Mouse (Mus musculus): ENCODE results near the gene Xpa.
"Not testable (repeated sequence)": the region's sequence is repeated elsewhere in the genome, so short reads cannot be mapped to it uniquely, and the experiment has no call there.

Xpa gene

DNA sequence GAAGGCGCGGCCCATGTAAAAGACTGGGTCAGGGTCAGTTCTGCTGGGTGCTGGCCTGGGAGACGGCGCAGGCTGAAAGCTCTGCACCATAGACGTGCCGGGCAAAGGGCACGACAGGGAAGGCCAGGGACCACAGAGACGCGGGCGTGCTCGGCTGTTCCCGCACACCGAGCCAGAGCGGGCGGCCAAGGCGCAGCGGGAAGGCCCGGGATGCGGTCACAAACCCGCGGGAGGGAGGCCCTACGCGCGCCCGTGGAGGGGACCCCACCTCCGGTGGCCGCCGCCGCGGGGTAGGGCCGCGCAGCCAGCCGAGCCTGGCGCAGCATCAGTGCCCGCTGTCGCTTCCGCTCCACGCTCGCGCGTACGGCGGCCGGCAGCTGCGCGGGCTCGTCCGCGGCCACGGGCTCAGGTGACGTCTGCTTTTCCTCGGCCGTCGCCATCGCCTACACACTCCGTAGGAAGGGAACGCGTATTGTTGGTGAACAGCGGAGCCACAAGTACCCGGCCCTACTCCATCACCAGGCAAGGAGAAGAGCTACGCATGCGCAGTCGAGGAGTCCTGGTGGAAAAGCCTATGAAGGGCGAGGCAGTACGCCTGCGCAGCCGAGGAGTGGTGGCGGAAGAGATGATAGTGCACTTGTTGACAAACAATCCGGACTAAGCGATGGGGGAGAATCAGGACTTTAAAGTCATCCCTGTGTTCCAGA lies at the start of gene Xpa:
Gene Xpa, minus strand, starts transcription at position 531 of the 707 bp plus-strand sequence.
- DNase-seq (ENCODE audit: low spot score), result peak; percentile 87

DNA sequence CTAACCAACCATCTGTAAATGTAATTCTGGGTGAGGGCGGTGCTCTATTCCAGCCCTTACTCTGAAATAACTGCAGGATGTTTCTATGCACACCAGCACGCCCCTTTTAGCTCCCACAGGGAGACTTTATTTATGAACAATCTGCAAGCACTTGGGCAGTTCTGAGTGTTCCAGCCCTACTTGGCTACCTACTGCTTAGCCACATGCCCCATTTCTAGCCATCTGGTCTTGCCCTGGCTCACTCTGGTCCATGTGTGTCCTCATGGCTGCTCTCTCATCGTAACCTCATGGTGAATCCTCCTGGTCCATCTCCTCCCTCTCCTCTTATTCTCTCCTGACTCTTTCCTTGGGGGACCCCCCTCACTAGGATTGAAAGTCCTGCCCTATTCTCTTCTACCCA lies 39.8 kb upstream of the Xpa start:
- no peak for DNase-seq (ENCODE audit: low spot score)

- no peak for DNase-seq (ENCODE audit: low spot score)
These were observed 38.6 kb upstream of the Xpa start for GRCm38 (mm10) chr4:46234739-46235138.

GRCm38 (mm10) chr4:46226972-46227535 lies 30.9 kb upstream of the Xpa start:
- DNase-seq (ENCODE audit: low spot score), result no peak

- DNase-seq (ENCODE audit: low spot score), result no peak
These were observed 25.0 kb upstream of the Xpa start for GRCm38 (mm10) chr4:46221090-46221489.

- no peak for DNase-seq (ENCODE audit: low spot score)
These were observed 6.5 kb upstream of the Xpa start for GRCm38 (mm10) chr4:46202562-46203126.

GRCm38 (mm10) chr4:46201834-46202561 lies 5.9 kb upstream of the Xpa start:
- peak; percentile 40 for DNase-seq (ENCODE audit: low spot score)

- no peak for DNase-seq (ENCODE audit: low spot score)
These were observed 2.0 kb upstream of the Xpa start for GRCm38 (mm10) chr4:46198064-46198463.

GRCm38 (mm10) chr4:46196513-46196912 lies 402 bp upstream of the Xpa start:
- DNase-seq (ENCODE audit: low spot score), result no peak

DNA sequence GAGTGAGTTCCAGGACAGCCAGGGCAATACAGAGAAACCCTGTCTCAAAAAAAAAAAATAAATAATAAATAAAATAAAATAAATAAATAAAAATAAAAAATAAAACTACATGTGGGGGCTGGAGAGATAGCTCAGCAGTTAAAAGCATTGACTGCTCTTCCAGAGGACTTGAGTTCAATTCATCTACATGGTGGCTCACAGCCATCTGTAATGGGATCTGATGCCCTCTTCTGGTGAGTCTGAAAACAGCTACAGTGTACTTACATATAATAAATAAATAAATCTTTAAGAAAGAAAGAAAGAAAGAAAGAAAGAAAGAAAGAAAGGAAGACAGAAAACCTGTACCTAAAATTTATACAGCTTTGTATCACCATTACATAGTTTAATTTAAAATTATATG lies 4.1 kb downstream of the Xpa start:
- DNase-seq (ENCODE audit: low spot score), result not testable (repeated sequence)

DNA sequence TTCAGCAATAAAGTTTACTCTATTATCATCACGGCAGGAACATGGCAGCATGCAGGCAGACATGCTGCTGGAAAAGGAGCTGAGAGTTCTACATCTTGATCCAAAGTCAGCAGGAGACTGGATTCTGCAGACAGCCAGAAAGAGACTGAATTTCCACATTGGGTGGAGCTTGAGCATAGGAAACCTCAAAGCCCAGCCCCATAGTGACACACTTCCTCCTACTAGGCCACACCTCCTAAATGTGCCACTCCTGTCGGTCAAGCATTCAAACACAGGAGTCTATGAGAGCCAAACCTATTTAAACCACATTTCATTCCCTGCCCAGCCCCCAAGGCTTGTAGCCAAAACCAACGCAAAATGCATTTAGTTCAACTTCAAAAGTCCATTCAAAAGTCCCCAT lies 9.6 kb downstream of the Xpa start:
- no peak for DNase-seq (ENCODE audit: low spot score)

DNA sequence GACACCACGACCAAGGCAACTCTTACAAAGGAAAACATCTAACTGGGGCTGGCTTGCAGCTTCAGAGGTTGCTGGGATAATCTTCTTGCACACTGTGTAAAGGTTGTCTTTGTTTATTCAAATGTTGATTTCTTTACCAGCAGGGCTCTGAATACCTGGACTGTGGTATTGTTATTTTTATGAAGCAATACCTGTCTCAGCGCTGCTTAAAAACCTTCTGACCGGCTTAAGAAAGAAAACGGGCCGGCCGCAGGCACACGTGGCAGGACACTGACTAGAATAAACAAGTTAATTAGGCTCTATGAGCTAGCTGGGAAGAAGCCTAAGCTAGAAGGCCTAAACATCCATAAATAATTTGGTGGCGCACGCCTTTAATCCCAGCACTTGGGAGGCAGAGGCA lies 10.2 kb downstream of the Xpa start:
- no peak for DNase-seq (ENCODE audit: low spot score)

- no peak for DNase-seq (ENCODE audit: low spot score)
These were observed 10.7 kb downstream of the Xpa start for GRCm38 (mm10) chr4:46185423-46185822.

DNA sequence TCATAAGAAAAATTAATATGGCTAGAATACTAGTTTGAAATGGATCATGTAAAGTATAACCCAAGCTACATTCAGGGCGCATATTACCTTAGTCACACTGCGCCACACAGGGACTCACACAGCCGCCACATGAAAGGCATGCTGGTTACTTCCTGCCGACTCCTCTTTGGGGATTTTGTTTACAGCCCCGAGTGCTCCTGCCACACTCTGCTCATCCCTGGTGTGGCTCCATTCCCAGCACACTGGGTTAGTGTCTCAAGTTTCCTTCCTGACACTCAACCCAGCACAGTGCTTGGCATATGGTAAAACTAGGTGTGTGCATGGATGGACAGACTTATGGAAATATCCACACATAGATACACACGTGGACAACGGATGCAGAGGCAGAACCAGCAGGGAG lies 13.9 kb downstream of the Xpa start:
- no peak for DNase-seq (ENCODE audit: low spot score)

DNA sequence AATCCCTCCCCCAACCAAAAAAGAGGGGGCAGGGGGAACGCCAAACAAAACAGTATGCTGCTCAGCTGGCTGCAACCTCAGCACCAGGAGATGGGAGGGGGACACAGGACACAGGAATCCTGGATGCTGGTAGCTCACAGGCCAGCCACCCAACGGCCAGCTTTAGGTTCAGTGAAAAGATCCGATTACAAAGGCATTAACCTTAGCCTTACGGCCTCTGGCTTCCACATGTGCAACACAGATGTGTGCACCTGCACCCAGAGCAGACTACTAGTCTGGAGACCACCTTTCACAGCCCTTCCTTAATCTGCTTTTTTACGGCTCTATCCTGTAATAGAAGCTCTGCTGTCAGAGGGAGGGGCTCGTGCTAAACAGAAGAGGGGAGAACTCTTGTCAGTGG lies 14.9 kb downstream of the Xpa start:
- no peak for DNase-seq (ENCODE audit: low spot score)

DNA sequence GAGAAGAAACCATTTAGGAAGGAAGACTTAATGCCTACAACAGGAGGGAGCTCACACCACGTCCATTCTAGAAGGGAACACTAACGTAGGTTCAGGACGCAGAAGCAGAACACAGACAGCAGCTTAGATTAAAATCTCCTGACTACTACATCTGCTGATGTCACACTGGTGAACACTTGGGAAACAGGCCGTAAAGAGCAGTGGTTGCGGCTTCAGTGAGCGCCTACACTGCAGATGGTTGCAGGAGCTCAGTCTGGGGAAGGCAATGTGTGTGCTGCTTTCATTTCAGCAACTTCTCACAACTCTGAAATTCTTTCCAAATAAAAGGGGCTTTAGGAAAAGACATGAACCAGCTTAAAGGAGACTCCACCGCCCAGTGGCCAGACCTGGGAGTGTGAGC lies 18.6 kb downstream of the Xpa start:
- DNase-seq (ENCODE audit: low spot score), result no peak

GRCm38 (mm10) chr4:46177018-46177417 lies 19.1 kb downstream of the Xpa start:
- DNase-seq (ENCODE audit: low spot score), result no peak

DNA sequence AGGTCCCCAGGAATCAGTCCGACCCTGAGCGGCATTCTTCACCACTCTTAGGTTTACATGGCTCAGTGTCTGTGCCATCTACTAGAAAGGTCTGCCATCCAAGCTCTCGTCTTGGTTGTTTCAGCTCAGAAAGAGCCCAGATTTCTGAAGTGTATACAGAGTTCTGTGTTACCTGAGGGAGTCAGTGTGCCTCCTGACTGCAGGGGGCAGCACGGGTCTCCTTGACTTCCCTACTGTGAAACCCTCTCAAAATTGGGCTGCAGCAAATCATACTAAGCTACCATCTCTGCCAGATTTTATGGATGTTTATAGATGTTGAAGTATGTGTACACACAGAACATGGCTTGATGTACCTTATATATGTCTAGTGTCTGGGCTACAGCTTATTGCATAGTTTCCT lies 19.8 kb downstream of the Xpa start:
- no peak for DNase-seq (ENCODE audit: low spot score)

DNA sequence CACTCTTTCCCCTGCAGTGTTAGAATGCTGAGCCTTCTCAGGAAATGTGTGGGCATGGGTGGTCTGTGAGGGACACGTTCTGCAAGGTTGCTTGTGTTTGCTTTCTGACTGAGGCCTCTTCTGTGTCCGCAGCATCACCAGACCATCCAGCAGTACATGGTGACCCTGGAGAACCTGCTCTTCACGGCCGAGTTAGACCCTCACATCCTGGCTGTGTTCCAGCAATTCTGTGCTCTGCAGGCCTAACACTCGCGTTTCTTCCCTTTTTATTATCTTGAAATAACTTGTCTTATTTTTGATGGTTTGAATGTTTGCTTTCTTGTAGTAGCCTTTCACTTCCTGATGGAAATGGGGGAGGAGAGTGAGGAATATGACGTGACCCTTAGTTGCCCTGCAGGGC lies 24.4 kb downstream of the Xpa start:
- no peak for DNase-seq (ENCODE audit: low spot score)

- no peak for DNase-seq (ENCODE audit: low spot score)
These were observed 30.3 kb downstream of the Xpa start for GRCm38 (mm10) chr4:46165831-46166230.

GRCm38 (mm10) chr4:46164027-46164426 lies 32.1 kb downstream of the Xpa start:
- DNase-seq (ENCODE audit: low spot score), result no peak

GRCm38 (mm10) chr4:46151903-46152544 lies 44.1 kb downstream of the Xpa start:
- DNase-seq (ENCODE audit: low spot score), result no peak

DNA sequence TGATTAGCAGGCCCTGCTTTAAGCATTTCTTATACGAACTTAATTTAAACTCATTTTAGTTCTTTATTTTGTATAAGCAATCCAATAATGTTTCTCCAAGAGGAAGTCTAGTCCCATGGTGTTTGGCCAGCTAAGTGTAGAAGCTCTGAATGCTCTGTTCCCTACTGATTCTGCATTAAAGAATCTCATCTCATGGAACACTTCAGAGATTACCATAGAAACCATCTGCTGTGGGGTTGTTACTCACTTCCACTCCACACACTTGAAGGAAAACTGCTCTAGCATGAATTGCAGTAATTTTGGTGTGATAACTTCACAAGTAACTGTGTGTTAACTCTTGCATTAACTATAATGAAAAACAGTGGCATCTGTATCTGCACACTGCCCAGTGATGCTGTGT lies 49.2 kb downstream of the Xpa start:
- no peak for DNase-seq (ENCODE audit: low spot score)

All from spleen, adult 12 weeks (tissue).